Mouse (Mus musculus) embryonic fibroblast, embryonic 13.5 days (primary cell): ENCODE measurements around the gene Pold3. TPM values are rescaled to one million over a fixed set of nuclear protein-coding genes. Genes with fewer than 3 reads are reported as not detected.

Source experiments
- H3K27ac ChIP-seq: 2 replicates; pipeline ENCODE4 v1.5.1; 2012; ENCODE audit warnings: low read length, control low read depth, inconsistent platforms; ENCODE audit not compliant: insufficient read depth
- H3K4me1 ChIP-seq: 2 replicates; pipeline ENCODE4 v1.6.1; 2011; ENCODE audit warnings: low read length; ENCODE audit not compliant: control insufficient read depth, insufficient read depth
- H3K4me3 ChIP-seq: 2 replicates; pipeline ENCODE4 v1.5.1; 2011; ENCODE audit warnings: mild to moderate bottlenecking, control low read depth, low read length; ENCODE audit not compliant: insufficient read depth
- CTCF ChIP-seq: IDR thresholded peaks from 2 replicates; pipeline ENCODE4 v1.5.1; 2011; ENCODE audit warnings: mild to moderate bottlenecking, control low read depth, low read length, moderate library complexity, borderline replicate concordance; ENCODE audit not compliant: insufficient read depth
- POLR2A ChIP-seq: IDR thresholded peaks from 2 replicates; pipeline ENCODE4 v1.6.1; 2011; ENCODE audit warnings: low read depth, mild to moderate bottlenecking, control low read depth, low read length, moderate library complexity
- polyA plus RNA-seq: library from polyadenylated mRNA; stranded (reverse); fragments of >200 nt; gene quantifications from 2 replicates; pipeline ENCODE4 v1.2.4, GENCODE M21; 2011; ENCODE audit warnings: low read depth; ENCODE audit not compliant: missing spikeins, insufficient read length

Gene Pold3
- polyA plus RNA-seq, 1 experiment, result 25.6 TPM

GRCm38 (mm10) chr7:100140591-100140990 is 19.2 kb upstream of the Pold3 start:
- Histone ChIP-seq H3K27ac (no peak overlapping the region), H3K4me3 (no peak overlapping the region), H3K4me1 (no peaks in the 10 kb centered on the region)
- TF ChIP-seq CTCF, result no peak
- TF ChIP-seq POLR2A, result no peak

GRCm38 (mm10) chr7:100138075-100138474 is 16.7 kb upstream of the Pold3 start:
- no peak overlapping the region for H3K4me3 ChIP-seq
- H3K27ac ChIP-seq, result no peak overlapping the region
- no peaks in the 10 kb centered on the region for H3K4me1 ChIP-seq
- TF ChIP-seq POLR2A (no peak), CTCF (no peak)

GRCm38 (mm10) chr7:100137038-100137437 is 15.7 kb upstream of the Pold3 start:
- TF ChIP-seq CTCF (no peak), POLR2A (no peak)
- no peak overlapping the region for H3K4me3 ChIP-seq
- no peaks in the 10 kb centered on the region for H3K4me1 ChIP-seq
- no peak overlapping the region for H3K27ac ChIP-seq

- TF ChIP-seq POLR2A (no peak), CTCF (no peak)
- Histone ChIP-seq H3K4me3 (no peak overlapping the region), H3K4me1 (no peaks in the 10 kb centered on the region), H3K27ac (no peak overlapping the region)
Observed at GRCm38 (mm10) chr7:100132379-100132778, 11.0 kb upstream of the Pold3 start.

GRCm38 (mm10) chr7:100130592-100130991 is 9.2 kb upstream of the Pold3 start:
- Histone ChIP-seq H3K4me3 (no peak overlapping the region), H3K4me1 (no peaks in the 10 kb centered on the region), H3K27ac (no peak overlapping the region)
- TF ChIP-seq CTCF (no peak), POLR2A (no peak)

- no peak overlapping the region for H3K27ac ChIP-seq
- no peak overlapping the region for H3K4me3 ChIP-seq
- TF ChIP-seq POLR2A (no peak), CTCF (no peak)
- H3K4me1 ChIP-seq, result no peaks in the 10 kb centered on the region
Observed at GRCm38 (mm10) chr7:100128262-100129041, 7.1 kb upstream of the Pold3 start.

- H3K4me3 ChIP-seq, result no peak overlapping the region
- H3K27ac ChIP-seq, result no peak overlapping the region
- TF ChIP-seq CTCF (no peak), POLR2A (no peak)
- H3K4me1 ChIP-seq, result no peaks in the 10 kb centered on the region
Observed at GRCm38 (mm10) chr7:100126514-100126913, 5.1 kb upstream of the Pold3 start.

GRCm38 (mm10) chr7:100125166-100125565 is 3.8 kb upstream of the Pold3 start:
- no peak overlapping the region for H3K27ac ChIP-seq
- no peak for TF ChIP-seq POLR2A
- TF ChIP-seq CTCF, result no peak
- H3K4me3 ChIP-seq, result no peak overlapping the region

GRCm38 (mm10) chr7:100124211-100124610 is 2.8 kb upstream of the Pold3 start:
- Histone ChIP-seq H3K4me1 (no peaks in the 10 kb centered on the region), H3K27ac (no peak overlapping the region), H3K4me3 (no peak overlapping the region)
- TF ChIP-seq POLR2A (no peak), CTCF (peak; percentile 23; the same call in 1 of the 2 replicates)

More at GRCm38 (mm10) chr7:100125166-100125565, 3.8 kb upstream of the Pold3 start:
- H3K4me1 ChIP-seq, result no peaks in the 10 kb centered on the region

GRCm38 (mm10) chr7:100123486-100123885 is 2.1 kb upstream of the Pold3 start:
- no peak overlapping the region for H3K27ac ChIP-seq
- TF ChIP-seq POLR2A, result no peak
- peak; percentile 61; the same call in 1 of the 2 replicates for TF ChIP-seq CTCF
- no peaks in the 10 kb centered on the region for H3K4me1 ChIP-seq
- no peak overlapping the region for H3K4me3 ChIP-seq

GRCm38 (mm10) chr7:100120791-100121261 is 539 bp downstream of the Pold3 start:
- Histone ChIP-seq H3K4me3 (peak overlapping the region; percentile 62), H3K27ac (peak overlapping the region; percentile 6; the same call in 1 of the 2 replicates), H3K4me1 (no peaks in the 10 kb centered on the region)
- TF ChIP-seq CTCF (no peak), POLR2A (no peak)
